Mouse (Mus musculus): ENCODE measurements around the gene 2010111I01Rik.

GRCm38 (mm10) chr13:62952047-62952446 is 12.6 kb upstream of the 2010111I01Rik start:
- no peak for TF ChIP-seq USF1 (IDR thresholded peaks at IDR 0.05; ENCODE audit: low read depth)
- no peak for TF ChIP-seq SRF (IDR thresholded peaks at IDR 0.05; ENCODE audit: control insufficient read depth, insufficient read length, low read depth)
- TF ChIP-seq POLR2AphosphoS2 (IDR thresholded peaks at IDR 0.05; ENCODE audit: insufficient read length, low read depth) = no peak
- TF ChIP-seq CEBPB (IDR thresholded peaks at IDR 0.05; ENCODE audit: insufficient read depth, poor library complexity, severe bottlenecking) = no peak
